Mouse (Mus musculus) urinary bladder, postnatal 25 days (tissue): Measurements from ENCODE around the gene Ccdc50.
A peak's percentile ranks its signal among the peaks of the same experiment; 100 is the strongest.

Source experiments
- DNase-seq: peaks from one replicate; pipeline ENCODE4 v3.0.0; 2022; ENCODE audit warnings: low spot score

Ccdc50 gene

DNA sequence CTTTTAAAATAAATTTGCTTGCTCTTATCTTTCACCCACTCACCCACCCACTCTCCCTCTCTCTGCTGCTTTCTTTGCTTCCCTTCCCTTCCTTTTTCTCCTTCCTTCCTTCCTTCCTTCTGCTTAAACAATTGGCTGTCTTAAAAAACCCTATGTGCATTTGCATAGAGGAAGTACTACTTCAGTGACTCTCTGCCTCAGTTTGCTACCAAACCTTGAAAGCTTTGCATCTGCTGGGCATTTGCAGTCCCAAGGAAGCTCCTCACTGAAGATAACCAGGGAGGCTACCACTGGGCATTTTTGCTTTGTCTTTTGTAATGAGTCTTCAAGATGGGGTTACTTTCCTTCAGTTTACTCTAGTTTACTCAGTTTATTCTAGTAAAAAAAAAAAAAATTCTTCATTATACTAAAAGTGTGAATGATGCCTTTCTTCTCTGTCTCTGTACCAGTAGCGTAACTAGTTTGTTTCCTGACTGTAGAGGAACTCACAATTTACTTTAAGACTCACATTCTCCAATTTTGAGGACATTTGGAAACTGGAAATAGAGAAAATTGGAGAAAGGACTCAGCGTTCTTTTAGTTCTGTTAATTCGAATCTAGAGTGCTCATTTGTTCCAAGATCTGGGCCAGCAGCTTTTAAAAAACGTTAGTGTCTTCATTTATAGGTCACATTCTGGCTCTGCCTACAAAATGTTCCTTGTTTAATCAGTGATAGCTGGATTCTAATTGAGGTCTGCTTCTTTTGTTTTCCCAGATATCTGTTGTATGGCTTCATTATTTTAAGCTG, 6.8 kb downstream of the Ccdc50 start:
- DNase-seq: no peak

- no peak for DNase-seq
These were observed 8.3 kb downstream of the Ccdc50 start for GRCm38 (mm10) chr16:27396951-27397350.

DNA sequence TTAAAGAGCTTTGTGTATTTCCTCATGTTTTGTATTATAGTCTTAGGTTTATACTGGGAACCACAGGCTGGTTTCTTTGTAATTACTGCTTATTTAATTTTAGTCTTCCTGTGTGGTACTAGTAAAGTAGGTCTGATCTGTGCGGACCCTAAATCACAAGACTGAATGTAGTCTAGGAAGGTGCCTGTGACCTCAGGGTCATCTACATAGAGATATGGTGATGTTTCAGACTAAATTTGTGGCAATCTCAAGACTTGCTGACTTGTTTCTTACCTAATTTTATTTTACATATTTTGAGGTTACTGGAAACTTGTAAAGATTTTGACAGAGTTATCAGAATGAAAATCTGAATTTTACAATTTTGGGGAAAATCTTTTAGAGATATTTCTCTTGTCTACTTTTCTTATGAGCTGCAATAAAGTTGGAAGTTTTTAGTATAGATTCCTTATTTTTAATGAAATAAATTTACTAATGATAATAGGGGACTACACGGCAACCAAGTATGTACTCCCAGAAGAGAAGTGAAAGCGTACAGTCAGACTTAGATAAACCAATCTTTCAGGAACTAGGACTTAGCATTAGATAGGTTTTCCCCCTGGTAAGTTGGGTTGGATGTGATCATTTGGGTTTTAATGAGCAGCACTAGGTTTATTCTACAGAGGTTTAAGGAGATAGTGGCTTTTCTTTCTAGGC, 10.5 kb downstream of the Ccdc50 start:
- DNase-seq: no peak

DNA sequence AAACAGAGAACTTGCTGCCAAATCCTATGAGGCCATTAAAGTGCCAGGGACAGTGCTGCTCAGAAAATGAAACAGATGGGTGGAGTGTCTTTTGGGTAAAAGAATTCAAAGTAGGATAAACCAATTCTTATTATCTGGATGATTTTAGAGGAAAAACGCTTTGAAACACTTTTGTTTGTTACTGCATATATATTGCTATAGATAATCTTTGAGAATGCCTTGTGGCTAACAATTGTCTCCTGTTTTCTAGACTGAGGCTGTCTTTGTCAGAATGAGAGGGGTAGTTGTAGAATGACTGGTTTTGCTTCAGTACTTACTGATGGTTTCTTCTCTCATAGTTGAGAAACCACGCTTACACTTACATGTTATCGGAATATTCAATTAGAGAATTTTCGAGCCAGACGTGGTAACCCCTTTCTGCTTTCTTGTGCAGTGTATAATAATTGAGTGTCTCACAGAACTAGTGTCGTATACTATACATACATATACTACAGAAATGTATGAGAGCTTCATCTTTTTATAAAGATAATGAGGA, 11.1 kb downstream of the Ccdc50 start:
- no peak for DNase-seq

- DNase-seq: no peak
These were observed 12.9 kb downstream of the Ccdc50 start for GRCm38 (mm10) chr16:27401579-27401978.

DNA sequence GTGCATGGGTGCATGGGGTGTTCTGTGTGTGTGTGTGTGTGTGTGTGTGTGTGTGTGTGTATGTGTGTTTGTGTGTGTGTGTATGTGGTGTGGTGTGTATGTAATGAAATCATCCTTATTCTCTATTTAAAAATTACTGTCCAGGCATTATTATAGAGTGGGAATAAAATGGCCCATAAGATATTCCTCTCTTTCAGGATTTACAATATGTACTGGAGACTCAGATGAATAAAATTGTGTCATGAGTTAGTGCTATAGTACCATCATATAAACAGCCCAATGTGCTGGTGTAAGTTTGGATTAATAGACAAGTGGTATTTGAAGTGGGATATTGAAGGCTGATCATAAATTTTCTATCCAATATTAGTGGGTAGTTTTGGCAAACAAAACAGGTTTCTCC, 15.4 kb downstream of the Ccdc50 start:
- no peak for DNase-seq

DNA sequence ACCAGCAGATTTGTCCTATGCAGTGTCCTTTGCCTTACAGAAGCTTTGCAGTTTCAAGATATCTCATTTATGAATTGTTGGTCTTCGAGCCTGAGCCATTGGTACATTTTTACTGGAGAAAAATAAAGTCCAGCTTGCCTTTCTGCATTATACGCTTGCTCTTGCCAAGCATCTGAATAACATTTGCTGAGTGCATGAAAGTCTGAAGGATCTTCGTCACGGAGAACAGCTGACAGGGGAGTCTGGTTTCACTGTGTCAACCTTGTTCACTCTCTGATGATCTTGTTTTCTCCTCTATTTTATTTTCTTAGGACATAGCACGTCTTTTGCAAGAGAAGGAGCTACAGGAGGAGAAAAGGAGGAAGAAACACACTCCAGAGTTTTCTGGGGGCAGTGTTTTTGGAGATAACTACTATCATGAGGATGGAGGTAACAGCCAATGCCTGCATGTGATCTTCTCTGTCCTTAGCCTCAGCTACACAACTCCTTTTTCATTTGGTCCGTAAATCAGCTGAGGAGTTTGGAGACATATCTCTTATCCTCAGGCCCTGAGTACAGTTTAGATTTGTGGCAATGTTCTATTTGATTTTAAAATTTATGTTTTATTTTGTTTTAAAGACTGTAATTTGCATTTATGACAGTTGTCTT, 28.4 kb downstream of the Ccdc50 start:
- no peak for DNase-seq

DNA sequence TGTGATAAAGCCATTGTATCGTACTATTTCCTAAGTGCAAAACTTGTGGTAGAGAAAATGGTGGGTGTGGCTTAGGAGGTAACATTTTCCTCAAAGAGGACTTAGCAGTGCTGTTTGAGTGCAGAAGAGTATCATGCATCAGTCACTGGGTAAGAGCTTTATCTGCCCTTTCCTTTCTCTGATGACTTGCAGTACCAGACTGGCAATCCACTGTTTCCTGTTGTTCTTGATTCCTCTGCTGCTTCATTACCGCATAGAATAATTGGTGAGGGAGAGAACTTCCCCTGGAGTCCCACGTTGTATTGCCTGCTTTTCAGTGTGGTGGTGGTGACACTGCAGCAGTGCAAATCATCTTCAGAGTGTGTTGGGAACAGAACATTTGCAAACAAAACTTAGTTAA, 29.0 kb downstream of the Ccdc50 start:
- DNase-seq: no peak

- no peak for DNase-seq
These were observed 32.3 kb downstream of the Ccdc50 start for GRCm38 (mm10) chr16:27420982-27421381.

GRCm38 (mm10) chr16:27435034-27435433, 46.4 kb downstream of the Ccdc50 start:
- no peak for DNase-seq

GRCm38 (mm10) chr16:27443941-27444340, 55.3 kb downstream of the Ccdc50 start:
- DNase-seq: no peak

- DNase-seq: no peak
These were observed 60.7 kb downstream of the Ccdc50 start for GRCm38 (mm10) chr16:27449360-27449759.

GRCm38 (mm10) chr16:27450655-27451054, 62.0 kb downstream of the Ccdc50 start:
- no peak for DNase-seq

- no peak for DNase-seq
These were observed 64.7 kb downstream of the Ccdc50 start for GRCm38 (mm10) chr16:27453396-27453795.

DNA sequence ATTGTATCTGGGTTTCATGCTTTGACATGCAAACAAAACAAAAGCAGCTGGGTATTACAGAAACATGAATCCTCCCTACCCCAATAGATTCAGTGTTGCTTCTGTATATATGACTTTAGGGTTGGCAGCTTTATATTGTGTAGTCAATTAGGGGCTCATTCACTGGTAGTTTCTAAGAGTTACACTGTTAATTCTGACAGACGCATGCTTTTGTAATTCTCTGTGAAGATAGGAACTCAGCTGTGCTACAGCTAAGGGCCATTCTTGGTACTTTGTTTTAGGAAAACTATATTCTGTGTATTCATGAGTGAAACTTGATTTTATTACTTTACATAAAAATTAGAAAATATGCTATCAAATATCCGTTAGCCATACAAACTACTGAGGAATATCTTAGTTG, 65.2 kb downstream of the Ccdc50 start:
- DNase-seq: no peak

DNA sequence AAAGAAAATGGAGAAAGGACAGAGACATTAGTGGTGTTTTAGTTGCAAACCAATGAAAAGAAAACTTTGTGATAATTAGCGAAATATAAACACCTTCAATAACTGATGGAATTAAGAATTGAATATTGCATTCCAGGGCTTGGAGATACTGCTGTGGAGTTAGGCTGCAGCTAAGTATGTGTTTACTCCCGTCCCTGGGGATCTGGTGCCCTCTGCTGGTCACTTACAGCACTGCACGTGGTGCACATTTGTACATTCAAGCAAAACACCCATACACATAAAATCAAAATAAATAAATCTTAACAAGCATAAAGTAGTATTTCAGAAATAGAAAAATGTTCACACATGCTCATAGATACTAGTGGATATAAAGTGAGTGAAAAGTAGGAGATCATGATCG, 68.6 kb downstream of the Ccdc50 start:
- DNase-seq: peak; percentile 77

- peak; percentile 33 for DNase-seq
These were observed 80.1 kb downstream of the Ccdc50 start for GRCm38 (mm10) chr16:27468731-27469130.

DNA sequence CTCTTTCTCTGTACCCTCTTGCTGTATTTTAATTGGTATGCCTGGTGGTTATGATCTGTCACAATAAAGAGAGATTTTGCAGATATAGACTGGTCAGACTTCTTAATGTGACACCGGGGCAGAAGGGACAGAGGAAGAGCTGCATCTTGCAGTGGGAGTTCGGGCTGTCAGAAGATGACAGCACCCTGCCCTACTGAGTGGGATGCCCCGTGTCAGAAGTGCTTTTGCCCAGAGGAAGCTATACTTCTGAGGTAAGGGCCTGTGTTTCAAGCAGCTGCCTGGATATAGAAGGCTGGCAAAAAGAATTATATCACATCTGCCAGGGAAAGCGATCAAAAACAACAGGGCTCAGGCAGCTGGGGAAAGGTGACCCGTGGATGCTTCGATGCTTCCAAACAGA, 82.7 kb downstream of the Ccdc50 start:
- DNase-seq: no peak

GRCm38 (mm10) chr16:27483834-27484233, 95.2 kb downstream of the Ccdc50 start:
- DNase-seq: no peak
